Mouse (Mus musculus): ENCODE results near the gene Fxr2.
"Not testable (repeated sequence)": the region's sequence is repeated elsewhere in the genome, so short reads cannot be mapped to it uniquely, and the experiment has no call there.

Fxr2 gene

DNA sequence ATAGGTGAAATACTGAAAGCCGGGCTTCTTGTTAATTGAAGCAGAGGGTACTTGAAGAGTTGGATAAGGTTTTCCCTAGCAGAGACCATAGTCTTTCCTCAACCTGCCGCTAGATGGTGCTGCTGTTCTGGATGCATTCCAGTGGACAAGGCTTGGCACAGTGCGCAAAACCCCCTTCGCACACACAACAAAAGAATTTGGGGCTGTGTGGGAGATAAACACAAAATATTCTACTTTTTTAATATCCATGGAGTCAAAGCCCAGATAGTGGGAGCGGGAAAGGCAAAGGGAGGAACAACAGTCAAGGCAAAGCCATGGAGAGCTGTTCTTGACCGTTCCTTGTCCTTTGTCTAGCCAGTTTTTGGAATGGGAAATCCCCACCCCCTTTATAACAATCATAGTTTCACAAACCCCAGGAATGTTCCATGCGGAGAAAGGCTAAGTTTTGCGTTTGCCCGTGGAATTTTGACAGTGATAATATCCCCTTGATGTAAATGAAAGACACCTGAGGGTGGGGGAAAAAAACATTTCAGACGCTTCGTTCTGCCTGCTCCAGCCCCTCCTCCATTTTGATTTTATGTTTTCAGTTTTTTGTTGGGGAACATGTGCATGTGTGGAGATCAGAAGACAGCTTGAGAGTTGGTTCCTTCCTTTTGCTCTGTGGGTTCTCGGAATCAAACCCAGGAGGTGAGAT lies 50.2 kb downstream of the Fxr2 start:
- DNase-seq (ENCODE audit: extremely low read depth, low read depth, low spot score), result no peak

GRCm38 (mm10) chr11:69683576-69683975 lies 50.8 kb downstream of the Fxr2 start:
- no peak for DNase-seq (ENCODE audit: extremely low read depth, low read depth, low spot score)

DNA sequence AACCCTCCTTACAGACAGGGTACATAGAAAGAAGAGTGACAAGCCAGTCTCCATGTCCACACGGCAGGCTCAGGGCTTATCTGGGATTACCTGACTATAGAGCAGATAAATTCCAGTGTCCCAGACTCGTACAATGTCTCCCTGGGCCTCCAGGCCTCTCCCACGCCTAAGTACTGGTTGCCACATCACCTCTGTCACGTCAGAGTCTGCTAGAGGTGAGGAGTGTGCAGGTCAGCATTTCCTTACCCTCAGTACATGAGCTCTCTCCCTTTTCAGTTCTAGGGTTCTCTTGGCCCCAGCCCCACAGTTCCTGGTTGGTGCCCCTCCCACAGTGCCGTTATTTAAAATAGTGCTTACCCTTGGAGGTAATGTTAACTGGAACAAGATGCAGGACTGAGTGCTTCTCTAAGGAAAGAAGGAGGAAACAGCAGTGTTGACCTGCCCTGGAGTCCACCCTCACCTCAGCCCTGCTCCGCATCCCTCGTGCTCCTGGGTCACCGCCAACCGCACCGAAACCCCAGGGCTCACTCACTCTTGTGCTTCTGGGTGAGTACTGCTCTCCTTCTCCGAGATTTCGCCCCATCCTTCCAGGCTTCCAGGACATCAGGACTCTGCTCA lies 51.4 kb downstream of the Fxr2 start:
- no peak for DNase-seq (ENCODE audit: extremely low read depth, low read depth, low spot score)

- DNase-seq (ENCODE audit: extremely low read depth, low read depth, low spot score), result no peak
Observed at GRCm38 (mm10) chr11:69684936-69685335, 52.1 kb downstream of the Fxr2 start.

DNA sequence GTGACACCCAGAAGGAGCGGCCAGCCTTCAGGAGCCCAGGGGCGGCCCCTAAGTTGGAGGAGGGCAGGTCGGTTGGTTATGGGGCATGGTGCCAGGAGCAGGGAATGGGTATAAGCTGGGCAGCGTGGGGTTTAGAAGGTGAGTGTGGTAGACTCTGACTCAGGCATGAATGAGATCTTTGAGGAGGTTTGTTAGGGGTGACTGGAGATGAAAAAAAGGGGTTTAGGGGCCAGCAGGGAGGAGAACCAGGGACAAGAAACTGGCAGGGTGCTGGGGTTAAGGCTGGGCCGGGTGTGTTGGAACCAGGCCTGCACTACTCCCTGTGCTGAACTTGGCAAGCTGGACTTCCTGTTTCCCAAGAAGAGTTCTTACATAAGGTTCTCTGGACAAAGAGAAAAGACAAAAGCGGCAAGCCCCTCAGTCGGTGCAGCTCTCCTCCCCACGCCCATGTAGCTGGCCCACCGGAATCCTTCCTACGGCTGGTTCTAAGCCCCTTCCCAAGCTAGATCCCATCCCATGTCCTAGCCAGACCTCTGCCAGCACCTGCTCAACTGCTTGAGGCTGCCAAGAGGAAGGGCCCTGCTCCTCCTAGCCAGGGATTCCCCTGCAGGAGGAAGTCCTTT lies 52.8 kb downstream of the Fxr2 start, which contains the start of gene Tnfsf13:
TSS of gene Tnfsf13 (minus strand) at position 259 of the 623 bp plus-strand sequence.
- no peak for DNase-seq (ENCODE audit: extremely low read depth, low read depth, low spot score)

- DNase-seq (ENCODE audit: extremely low read depth, low read depth, low spot score), result no peak
Observed at GRCm38 (mm10) chr11:69686377-69686776, 53.6 kb downstream of the Fxr2 start.

DNA sequence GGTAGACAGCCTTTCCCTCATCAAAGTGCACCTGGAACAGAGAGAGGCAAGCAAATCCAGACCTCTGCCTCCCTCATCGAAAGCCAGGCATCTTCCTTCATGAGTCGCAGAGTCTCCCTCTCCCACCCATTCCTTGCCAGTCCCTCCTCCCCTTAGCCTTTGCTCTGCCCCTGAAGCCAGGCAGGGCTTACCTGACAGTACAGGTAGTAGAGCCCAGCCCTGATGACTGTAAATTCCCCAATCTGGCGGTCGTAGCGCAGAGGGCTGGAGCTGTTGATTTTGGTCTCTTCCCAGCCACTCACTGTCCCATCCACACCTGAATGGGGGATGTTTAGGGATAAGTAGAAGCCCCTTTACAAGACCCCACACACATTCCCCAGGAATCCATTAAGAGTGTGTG lies 54.3 kb downstream of the Fxr2 start:
- DNase-seq (ENCODE audit: extremely low read depth, low read depth, low spot score), result no peak

DNA sequence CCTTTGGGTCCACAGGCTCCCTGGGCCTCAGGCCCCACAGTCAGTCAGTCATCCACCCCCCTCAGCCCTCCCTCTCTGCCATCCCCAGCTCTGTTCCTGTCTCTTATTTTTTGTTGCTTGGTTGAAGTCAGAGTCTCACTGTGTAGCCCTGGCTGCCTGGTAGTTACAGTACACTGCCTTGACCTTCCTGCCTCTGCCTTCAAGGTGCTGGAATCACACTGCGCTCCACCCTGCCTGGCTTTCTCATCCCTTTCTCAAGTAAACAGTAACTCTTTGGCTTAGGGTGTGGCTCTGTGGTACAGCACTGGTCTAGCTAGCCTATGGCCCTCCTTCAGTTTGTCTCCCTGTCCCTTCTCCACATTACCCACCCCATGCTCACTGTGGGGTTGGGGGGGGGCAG lies 57.1 kb downstream of the Fxr2 start:
- DNase-seq (ENCODE audit: extremely low read depth, low read depth, low spot score), result no peak

DNA sequence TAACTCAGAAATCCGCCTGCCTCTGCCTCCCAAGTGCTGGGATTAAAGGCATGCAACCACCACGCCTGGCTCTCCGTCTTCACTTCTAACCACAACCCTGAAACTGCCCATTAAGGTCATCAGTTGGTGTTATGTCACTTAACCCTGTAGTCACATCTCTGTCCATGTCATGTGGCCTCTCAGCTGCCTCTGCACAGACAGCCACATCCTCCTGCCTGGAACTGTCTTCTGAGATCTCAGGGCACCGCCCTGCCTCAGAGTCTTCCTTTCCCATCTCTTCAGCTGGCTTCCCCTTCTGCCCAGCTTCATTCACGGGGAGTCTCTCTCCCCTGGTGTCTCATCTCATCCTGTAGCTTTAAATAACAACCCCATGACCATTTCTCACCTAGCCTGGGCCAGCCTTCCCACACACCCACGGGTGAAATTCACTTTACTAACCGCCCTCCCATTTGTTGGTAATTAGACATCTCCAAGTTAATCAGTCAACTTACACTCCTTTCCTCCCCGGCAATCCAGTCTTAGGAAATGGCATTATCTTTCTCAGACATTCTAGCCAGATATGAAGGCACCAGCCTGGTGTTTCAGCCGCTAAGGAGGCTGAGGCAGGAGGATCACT lies 59.5 kb downstream of the Fxr2 start:
- no peak for DNase-seq (ENCODE audit: extremely low read depth, low read depth, low spot score)

- no peak for DNase-seq (ENCODE audit: extremely low read depth, low read depth, low spot score)
Observed at GRCm38 (mm10) chr11:69692863-69693262, 60.1 kb downstream of the Fxr2 start.

- no peak for DNase-seq (ENCODE audit: extremely low read depth, low read depth, low spot score)
Observed at GRCm38 (mm10) chr11:69693421-69693965, 60.7 kb downstream of the Fxr2 start.

DNA sequence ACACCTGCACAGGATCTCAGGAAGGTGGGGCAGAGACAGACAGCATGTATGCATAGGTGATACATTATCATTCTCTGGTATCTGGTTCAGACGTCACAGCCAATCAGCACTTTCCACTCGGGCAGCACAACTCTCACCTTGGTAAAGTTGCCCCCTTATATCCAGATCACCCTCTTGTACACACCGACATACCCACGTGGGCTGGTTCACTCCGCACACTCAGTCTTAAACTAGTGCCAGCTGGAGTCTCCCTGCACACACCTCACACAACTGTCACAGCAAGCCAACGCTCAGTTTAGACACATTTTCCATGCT lies 62.2 kb downstream of the Fxr2 start:
- no peak for DNase-seq (ENCODE audit: extremely low read depth, low read depth, low spot score)

- DNase-seq (ENCODE audit: extremely low read depth, low read depth, low spot score), result no peak
Observed at GRCm38 (mm10) chr11:69695361-69696181, 62.8 kb downstream of the Fxr2 start, which contains the start of the genes Tnfsf12 and Tnfsfm13. Gene Tnfsf12, minus strand, starts transcription at chr11:69695849. Gene Tnfsfm13, minus strand, starts transcription at chr11:69696098.

DNA sequence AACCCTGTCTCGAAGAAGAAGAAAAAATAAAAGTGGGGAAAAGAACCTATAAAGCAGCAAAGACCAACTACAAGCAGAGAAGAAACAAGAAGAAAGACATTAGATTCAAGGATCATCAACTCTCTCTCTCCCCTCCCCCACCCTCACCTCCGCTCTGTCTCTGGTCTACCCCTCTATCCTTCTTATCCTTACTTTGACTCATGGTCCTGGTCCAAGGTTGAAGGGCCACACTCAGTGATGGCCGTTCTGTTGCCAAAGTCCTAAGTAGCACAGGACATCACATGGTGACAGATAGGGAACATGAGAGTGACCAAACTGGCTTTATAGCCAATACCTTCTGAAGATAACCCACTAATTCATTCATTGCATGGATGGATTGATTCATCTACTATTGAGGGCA lies 64.6 kb downstream of the Fxr2 start:
- DNase-seq (ENCODE audit: extremely low read depth, low read depth, low spot score), result no peak

GRCm38 (mm10) chr11:69698574-69698973 lies 65.8 kb downstream of the Fxr2 start:
- no peak for DNase-seq (ENCODE audit: extremely low read depth, low read depth, low spot score)

DNA sequence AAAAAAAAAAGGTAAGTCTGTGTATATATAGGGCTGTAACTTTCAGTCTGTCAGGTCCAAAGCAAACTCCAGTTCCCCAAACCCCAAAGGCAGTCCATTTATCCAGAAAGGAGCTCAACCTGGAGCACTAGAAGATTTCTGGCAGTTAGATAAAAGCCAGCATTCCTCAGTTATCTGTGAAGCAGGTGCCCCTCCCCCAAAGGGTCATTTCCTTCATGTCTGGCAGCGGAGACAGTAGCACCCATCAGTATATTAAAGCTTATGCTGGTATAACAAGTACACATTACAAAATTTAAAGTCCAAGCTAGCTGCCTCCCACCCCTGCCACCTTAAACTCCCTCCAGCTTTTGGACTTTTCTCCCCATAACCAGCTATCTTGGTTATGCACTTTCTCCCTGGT lies 66.8 kb downstream of the Fxr2 start:
- no peak for DNase-seq (ENCODE audit: extremely low read depth, low read depth, low spot score)

GRCm38 (mm10) chr11:69702886-69703285 lies 70.1 kb downstream of the Fxr2 start:
- DNase-seq (ENCODE audit: extremely low read depth, low read depth, low spot score), result not testable (repeated sequence)
